Mouse (Mus musculus) heart, embryonic 11.5 days (tissue): ENCODE measurements at regions not wholly inside any gene's neighbourhood (a gene's known extent, or its start where the extent isn't known, plus 50 kb on each side); places are given as distances from the start of the nearest gene placed in this dataset.

Source experiments
- ATAC-seq: fragments of 200-750 bp; cut with Nextera tagmentation; replicated peaks from 2 replicates; pipeline ENCODE4 v1.8.0; 2017; ENCODE audit warnings: moderate library complexity; ENCODE audit not compliant: insufficient number of reproducible peaks, low FRiP score, low TSS enrichment
- H3K27ac ChIP-seq: fragments of 300-500 bp; sonication (generic); 2 replicates; pipeline ENCODE4 v1.5.1; 2014; ENCODE audit warnings: mild to moderate bottlenecking, low read depth, low read length
- H3K27me3 ChIP-seq: fragments of 300-500 bp; sonication (generic); 2 replicates; pipeline ENCODE4 v1.6.1; 2014; ENCODE audit warnings: mild to moderate bottlenecking, low read length, mixed read lengths; ENCODE audit not compliant: control insufficient read depth, insufficient read depth
- H3K36me3 ChIP-seq: fragments of 300-500 bp; sonication (generic); 2 replicates; pipeline ENCODE4 v1.6.1; 2014; ENCODE audit warnings: mild to moderate bottlenecking, low read length, moderate library complexity, mixed read lengths; ENCODE audit not compliant: control insufficient read depth, insufficient read depth
- H3K4me1 ChIP-seq: fragments of 300-500 bp; sonication (generic); 2 replicates; pipeline ENCODE4 v1.6.1; 2014; ENCODE audit warnings: low read length; ENCODE audit not compliant: control insufficient read depth, insufficient read depth
- H3K4me2 ChIP-seq: fragments of 300-500 bp; sonication (generic); 2 replicates; pipeline ENCODE4 v1.6.1; 2014; ENCODE audit warnings: mild to moderate bottlenecking, moderate library complexity
- H3K4me3 ChIP-seq: fragments of 300-500 bp; sonication (generic); 2 replicates; pipeline ENCODE4 v1.5.1; 2014; ENCODE audit warnings: low read depth, low read length
- H3K9ac ChIP-seq: fragments of 300-500 bp; sonication (generic); 2 replicates; pipeline ENCODE4 v1.6.1; 2014; ENCODE audit warnings: mild to moderate bottlenecking, low read depth, low read length, moderate library complexity
- H3K9me3 ChIP-seq: fragments of 300-500 bp; sonication (generic); replicated peaks from 2 replicates; pipeline ENCODE4 v1.6.1; 2016; ENCODE audit warnings: low read length; ENCODE audit not compliant: control insufficient read depth
- WGBS: fragments of 180-500 bp; shearing (Covaris S2); extraction: QIAGEN DNeasy Blood & Tissue Kit; methylation state at CpG from one replicate; pipeline ENCODE4 v1.1.7; 2014; ENCODE audit not compliant: insufficient replicate concordance; 5-methylcytosine and 5-hydroxymethylcytosine counted together

DNA sequence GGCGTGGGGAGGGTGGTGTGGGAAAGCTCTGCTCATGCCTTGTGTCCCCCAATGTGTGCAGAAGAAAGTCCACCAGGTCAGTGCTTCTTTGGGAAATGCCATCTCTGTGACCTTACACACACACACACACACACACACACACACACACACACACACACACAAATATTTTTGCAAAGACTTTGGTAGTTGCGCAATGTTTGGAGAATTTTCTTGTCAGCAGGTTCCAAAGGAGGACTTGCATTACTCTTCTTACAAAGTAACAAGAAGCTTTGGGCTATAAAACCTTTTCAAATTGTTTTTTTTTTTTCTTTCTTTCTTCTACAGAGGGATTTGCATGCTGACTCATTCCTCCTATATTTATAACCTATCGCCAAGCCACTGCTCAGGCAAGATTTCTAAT is 59.1 kb upstream of the Npvf start:
- Histone ChIP-seq H3K9ac (no peak overlapping the region), H3K27ac (no peak overlapping the region), H3K27me3 (no peaks in the 10 kb centered on the region), H3K9me3 (no peaks in the 10 kb centered on the region), H3K4me1 (no peaks in the 10 kb centered on the region), H3K36me3 (no peaks in the 10 kb centered on the region), H3K4me3 (no peak overlapping the region), H3K4me2 (no peak overlapping the region)
- WGBS: 90% methylated on average over 3 of the region's 3 CpGs
- ATAC-seq: no peak

DNA sequence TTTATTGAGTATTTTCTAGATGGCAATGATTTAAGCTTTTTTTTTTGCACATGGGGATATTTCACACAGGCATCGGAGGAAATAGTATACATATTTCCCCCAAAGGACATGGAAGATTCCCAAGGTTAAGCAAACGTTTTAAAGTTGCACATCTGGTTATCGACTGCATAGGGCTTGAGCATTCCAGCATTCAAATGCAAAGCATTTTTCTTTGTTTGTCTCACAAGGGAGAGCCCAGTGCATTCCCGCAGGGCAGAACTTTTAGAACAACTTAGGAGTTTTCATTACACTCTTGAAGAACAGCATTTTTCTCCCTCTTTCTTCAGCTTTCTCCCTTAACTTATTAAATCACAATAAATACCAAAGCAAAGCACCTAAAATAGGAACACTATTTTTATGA is 64.4 kb upstream of the Npvf start:
- H3K27me3 ChIP-seq: no peaks in the 10 kb centered on the region
- no peaks in the 10 kb centered on the region for H3K4me1 ChIP-seq
- WGBS: 58% methylated on average over 4 of the region's 4 CpGs
- no peaks in the 10 kb centered on the region for H3K9me3 ChIP-seq
- H3K27ac ChIP-seq: no peak overlapping the region
- ATAC-seq: no peak
- H3K4me2 ChIP-seq: no peak overlapping the region
- no peak overlapping the region for H3K9ac ChIP-seq
- no peak overlapping the region for H3K4me3 ChIP-seq
- H3K36me3 ChIP-seq: no peaks in the 10 kb centered on the region

DNA sequence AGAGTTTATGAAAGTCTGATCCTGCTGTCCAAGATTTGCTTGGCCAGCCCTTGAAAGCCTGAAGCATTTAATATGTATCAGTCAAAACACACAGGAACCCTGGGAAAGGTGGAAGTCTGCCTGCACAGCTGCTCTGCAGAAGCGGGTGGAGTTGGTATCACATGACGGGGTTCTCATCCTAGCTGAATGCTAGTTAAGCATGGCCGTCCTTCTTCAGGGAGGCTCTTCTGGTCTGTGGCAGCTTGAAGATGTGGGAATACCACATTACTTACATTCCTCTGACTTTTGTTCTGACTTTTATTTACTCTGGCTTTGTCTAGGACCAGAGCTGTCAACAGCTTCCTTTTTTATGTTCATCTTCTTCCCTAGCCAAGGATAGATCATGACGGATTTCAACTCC is 66.1 kb upstream of the Npvf start:
- H3K27me3 ChIP-seq: no peaks in the 10 kb centered on the region
- no peak for ATAC-seq
- H3K4me1 ChIP-seq: no peaks in the 10 kb centered on the region
- no peak overlapping the region for H3K4me2 ChIP-seq
- H3K27ac ChIP-seq: no peak overlapping the region
- 59% methylated on average over 4 of the region's 4 CpGs for WGBS
- no peak overlapping the region for H3K4me3 ChIP-seq
- H3K9ac ChIP-seq: no peak overlapping the region
- no peaks in the 10 kb centered on the region for H3K36me3 ChIP-seq
- no peaks in the 10 kb centered on the region for H3K9me3 ChIP-seq

DNA sequence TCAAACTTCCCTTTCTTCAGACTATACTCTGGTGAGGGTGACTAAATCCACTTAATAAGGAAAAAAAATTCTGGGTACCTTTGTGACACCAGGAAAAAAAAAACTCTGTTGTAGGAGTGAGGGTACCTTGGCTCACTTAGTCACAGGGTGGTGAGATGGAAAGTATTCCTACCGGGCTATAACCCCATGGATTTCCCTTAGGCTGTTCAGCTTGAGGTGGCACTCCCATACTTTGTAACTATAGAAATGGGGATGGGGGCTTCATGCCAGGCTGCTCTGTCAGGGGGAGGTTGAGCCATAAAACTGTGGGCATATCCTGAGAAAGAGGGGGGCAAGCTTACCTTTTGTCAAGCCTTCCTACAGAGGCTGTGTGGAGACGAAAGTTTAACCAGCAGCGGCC is 71.4 kb upstream of the Npvf start:
- Histone ChIP-seq H3K27ac (no peak overlapping the region), H3K9me3 (no peaks in the 10 kb centered on the region), H3K9ac (no peak overlapping the region), H3K4me2 (no peak overlapping the region), H3K4me3 (no peak overlapping the region), H3K27me3 (no peaks in the 10 kb centered on the region), H3K36me3 (no peaks in the 10 kb centered on the region), H3K4me1 (no peaks in the 10 kb centered on the region)
- 90% methylated on average over 3 of the region's 3 CpGs for WGBS
- ATAC-seq: no peak

DNA sequence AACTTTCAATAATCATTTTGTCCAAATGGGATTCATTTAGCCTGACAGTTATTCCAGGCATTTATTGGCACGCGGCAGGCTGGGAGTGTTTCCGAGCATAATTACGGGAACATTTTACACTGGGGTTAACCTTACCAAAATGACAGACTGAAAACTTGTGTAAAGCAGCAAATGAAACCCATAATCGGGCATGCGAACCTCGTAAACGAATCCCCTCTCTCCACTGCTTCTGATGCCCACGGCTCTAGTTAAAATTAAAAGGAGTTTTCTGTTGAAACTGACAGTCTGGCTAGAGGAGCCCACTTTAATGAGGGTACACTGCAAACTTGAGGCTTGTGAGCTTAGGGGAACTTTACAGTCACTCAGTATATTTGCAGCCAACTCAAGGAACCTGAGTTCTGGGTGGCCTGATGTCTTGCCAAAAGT is 71.9 kb upstream of the Npvf start:
- Histone ChIP-seq H3K27ac (no peak overlapping the region), H3K9me3 (no peaks in the 10 kb centered on the region), H3K36me3 (no peaks in the 10 kb centered on the region), H3K4me3 (no peak overlapping the region), H3K4me2 (no peak overlapping the region), H3K9ac (no peak overlapping the region), H3K4me1 (no peaks in the 10 kb centered on the region), H3K27me3 (no peaks in the 10 kb centered on the region)
- WGBS: 83% methylated on average over 9 of the region's 9 CpGs
- no peak for ATAC-seq

DNA sequence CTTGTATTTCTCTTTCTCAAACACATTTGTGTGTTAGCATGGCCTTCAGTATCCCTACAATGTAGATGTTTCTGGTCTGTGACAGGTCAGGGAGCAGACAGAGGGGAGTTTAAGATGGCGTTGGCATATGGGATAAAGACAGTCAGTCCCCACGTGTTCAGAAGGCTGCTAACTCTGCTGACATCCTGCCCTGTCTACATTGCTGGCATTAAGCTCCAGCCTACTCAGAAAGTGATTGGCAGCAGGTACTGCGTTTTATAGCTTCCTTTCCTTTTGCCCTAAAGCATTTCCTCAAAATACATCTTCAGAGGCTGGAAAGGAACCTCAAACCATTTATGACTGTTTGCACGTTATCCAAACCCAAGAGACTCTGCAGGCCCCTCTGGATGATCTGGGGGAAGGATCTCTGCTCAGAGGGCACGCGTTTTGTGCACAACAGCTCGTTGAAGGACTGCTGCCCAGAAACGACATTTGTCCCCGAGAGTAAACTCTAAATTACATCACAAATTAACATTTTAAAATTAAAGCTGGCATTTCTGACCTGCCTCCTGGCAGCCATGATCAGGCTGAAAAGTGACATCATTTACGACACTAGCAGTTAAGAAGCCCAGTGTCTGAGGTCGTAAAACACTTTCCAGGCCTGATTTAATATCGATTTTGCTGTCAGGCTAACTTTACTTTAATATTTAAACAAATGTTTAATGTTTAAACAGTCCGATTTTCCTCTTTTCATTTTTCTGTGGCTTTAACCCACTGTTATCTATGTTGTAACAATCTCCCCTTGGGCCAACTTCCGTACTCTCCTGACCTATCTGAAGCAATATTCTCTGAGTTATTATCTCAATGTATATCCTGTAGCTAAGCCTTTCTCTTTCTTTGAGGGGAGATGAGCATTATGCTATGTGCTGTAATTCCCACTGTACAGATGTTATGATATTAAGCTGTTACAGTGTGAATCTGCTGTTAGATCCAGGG is 76.8 kb upstream of the Npvf start:
- H3K27ac ChIP-seq: no peak overlapping the region
- H3K4me3 ChIP-seq: no peak overlapping the region
- ATAC-seq: no peak
- H3K36me3 ChIP-seq: no peaks in the 10 kb centered on the region
- no peaks in the 10 kb centered on the region for H3K9me3 ChIP-seq
- no peak overlapping the region for H3K9ac ChIP-seq
- H3K27me3 ChIP-seq: no peaks in the 10 kb centered on the region
- H3K4me1 ChIP-seq: no peaks in the 10 kb centered on the region
- H3K4me2 ChIP-seq: no peak overlapping the region
- WGBS: 69% methylated on average over 14 of the region's 14 CpGs

DNA sequence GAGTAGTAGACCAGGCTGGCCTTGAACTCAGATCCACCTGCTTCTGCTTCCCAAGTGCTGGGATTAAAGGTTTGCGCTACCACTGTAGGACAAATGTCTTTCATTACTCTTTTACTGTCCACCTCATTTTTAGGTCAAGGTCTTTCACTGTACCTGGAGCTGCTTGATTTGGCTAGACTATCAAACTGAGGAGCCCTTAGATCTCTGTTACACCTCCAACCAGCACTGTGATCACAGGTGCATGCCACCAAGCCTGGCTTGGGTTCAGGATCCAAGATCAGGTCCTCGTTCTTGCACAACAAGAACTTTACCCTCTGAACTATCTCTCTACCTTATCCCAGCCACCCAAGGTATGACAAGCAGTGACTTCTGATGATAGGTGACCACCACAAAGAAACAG is 80.5 kb upstream of the Npvf start:
- Histone ChIP-seq H3K27ac (no peak overlapping the region), H3K4me3 (no peak overlapping the region), H3K9ac (no peak overlapping the region), H3K36me3 (no peaks in the 10 kb centered on the region), H3K4me1 (no peaks in the 10 kb centered on the region), H3K9me3 (no peaks in the 10 kb centered on the region), H3K4me2 (no peak overlapping the region), H3K27me3 (no peaks in the 10 kb centered on the region)
- no peak for ATAC-seq
- WGBS: 92% methylated on average over 2 of the region's 2 CpGs

DNA sequence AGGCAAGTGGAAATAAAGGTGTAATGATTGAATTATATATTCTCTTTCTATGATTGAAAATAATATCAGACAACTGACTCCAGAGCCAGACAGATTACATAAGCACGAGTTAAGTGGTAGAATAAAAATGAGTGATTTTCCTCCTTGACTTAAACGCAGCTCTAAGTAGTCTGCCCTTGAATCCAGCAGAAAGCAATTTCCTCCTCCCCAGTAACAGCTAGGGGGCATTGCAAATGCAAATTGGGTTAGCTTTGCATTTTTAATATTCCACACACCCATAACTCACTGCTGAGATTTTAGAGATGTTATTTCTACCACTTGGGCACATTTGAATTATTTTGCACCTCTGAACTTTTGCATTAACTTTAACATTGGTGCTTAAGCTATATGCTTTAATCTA is 81.6 kb upstream of the Npvf start:
- H3K4me2 ChIP-seq: no peak overlapping the region
- H3K27me3 ChIP-seq: no peaks in the 10 kb centered on the region
- no peak overlapping the region for H3K9ac ChIP-seq
- no peak for ATAC-seq
- no peaks in the 10 kb centered on the region for H3K4me1 ChIP-seq
- no peaks in the 10 kb centered on the region for H3K9me3 ChIP-seq
- WGBS: 61% methylated on average over 2 of the region's 2 CpGs
- no peak overlapping the region for H3K4me3 ChIP-seq
- H3K36me3 ChIP-seq: no peaks in the 10 kb centered on the region
- H3K27ac ChIP-seq: no peak overlapping the region

DNA sequence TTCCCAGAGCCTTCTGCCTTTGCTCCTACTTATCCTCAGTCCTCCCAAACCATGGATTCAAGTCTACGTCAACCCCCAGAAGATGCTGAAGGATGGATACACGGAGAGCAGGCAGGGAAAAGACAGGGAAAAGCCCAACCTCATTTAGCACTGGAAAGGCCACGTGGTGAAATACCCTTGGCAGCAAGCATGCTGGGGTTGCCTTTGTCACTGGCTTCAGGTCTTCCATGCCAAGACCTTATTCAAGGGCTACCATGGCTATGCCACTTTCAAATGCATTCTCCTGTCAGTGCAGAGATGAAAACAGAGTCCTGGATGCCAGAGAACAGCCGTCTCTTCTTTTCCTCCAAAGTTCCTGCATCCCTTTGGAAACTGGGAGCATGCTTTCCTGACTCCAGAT is 87.8 kb upstream of the Npvf start:
- H3K36me3 ChIP-seq: no peaks in the 10 kb centered on the region
- peaks cover 9% of the 10 kb centered on the region for H3K4me1 ChIP-seq
- H3K4me2 ChIP-seq: no peak overlapping the region
- no peaks in the 10 kb centered on the region for H3K9me3 ChIP-seq
- ATAC-seq: no peak
- no peak overlapping the region for H3K4me3 ChIP-seq
- 61% methylated on average over 4 of the region's 4 CpGs for WGBS
- H3K27ac ChIP-seq: no peak overlapping the region
- H3K27me3 ChIP-seq: no peaks in the 10 kb centered on the region
- no peak overlapping the region for H3K9ac ChIP-seq
